Mouse (Mus musculus): ENCODE measurements around the gene Dnajb8.

- no peak for TF ChIP-seq CTCF (IDR thresholded peaks at IDR 0.05; ENCODE audit: borderline replicate concordance, extremely low read depth, insufficient read depth, insufficient read length)
- TF ChIP-seq POLR2A (IDR thresholded peaks at IDR 0.05; ENCODE audit: borderline replicate concordance, extremely low read depth, insufficient read depth, insufficient read length, poor library complexity, severe bottlenecking) = no peak
Observed at GRCm38 (mm10) chr6:88276221-88276620, 54.2 kb downstream of the Dnajb8 start.

Measured in brain, embryonic 14.5 days (tissue).